Mouse (Mus musculus): ENCODE data around the gene Mageb18. TPM values are rescaled to one million over a fixed set of nuclear protein-coding genes. Genes with fewer than 3 reads are reported as not detected.
"Not testable (repeated sequence)": the region's sequence is repeated elsewhere in the genome, so short reads cannot be mapped to it uniquely, and the experiment has no call there.

Mageb18 gene
- total RNA-seq (2021): 0.23 and 0.56 TPM in 2 replicates
- long read RNA-seq, experiment 1: 0 reads
- long read RNA-seq, experiment 2: 0 reads

GRCm38 (mm10) chrX:92599472-92599871, at the start of gene Mageb18:
Mageb18 (minus strand) TSS chrX:92599572.
- no peak for DNase-seq

GRCm38 (mm10) chrX:92612788-92613187, 13.4 kb upstream of the Mageb18 start:
- DNase-seq: no peak

- DNase-seq: no peak
These were observed 11.1 kb upstream of the Mageb18 start for GRCm38 (mm10) chrX:92610466-92610865.

GRCm38 (mm10) chrX:92597324-92597723, 2.0 kb downstream of the Mageb18 start:
- peak; percentile 12 for DNase-seq

GRCm38 (mm10) chrX:92527826-92528225, 71.5 kb downstream of the Mageb18 start:
- no peak for DNase-seq

- DNase-seq: no peak
These were observed 101.1 kb downstream of the Mageb18 start for GRCm38 (mm10) chrX:92498254-92498653.

- DNase-seq: not testable (repeated sequence)
These were observed 109.7 kb downstream of the Mageb18 start, which contains the start of gene Gm5941 for GRCm38 (mm10) chrX:92489649-92490048. Gm5941 (plus strand) TSS chrX:92489949.

- no peak for DNase-seq
These were observed 134.6 kb downstream of the Mageb18 start for GRCm38 (mm10) chrX:92464773-92465172.

GRCm38 (mm10) chrX:92460496-92460895, 138.9 kb downstream of the Mageb18 start:
- DNase-seq: no peak

- DNase-seq: no peak
These were observed 212.0 kb downstream of the Mageb18 start for GRCm38 (mm10) chrX:92387384-92387783.

- DNase-seq: peak; percentile 55
These were observed 256.4 kb downstream of the Mageb18 start for GRCm38 (mm10) chrX:92342924-92343323.

- DNase-seq: no peak
These were observed 258.5 kb downstream of the Mageb18 start for GRCm38 (mm10) chrX:92340906-92341305.

GRCm38 (mm10) chrX:92339551-92339950, 259.8 kb downstream of the Mageb18 start:
- no peak for DNase-seq

GRCm38 (mm10) chrX:92333459-92333858, 265.9 kb downstream of the Mageb18 start:
- DNase-seq: no peak

GRCm38 (mm10) chrX:92323599-92323998, 275.8 kb downstream of the Mageb18 start:
- DNase-seq: no peak

GRCm38 (mm10) chrX:92280619-92281018, 318.8 kb downstream of the Mageb18 start:
- DNase-seq: no peak

Other genes with a start within 250 kb of the Mageb18 start
- gene Gm5941, start 109.6 kb downstream of the Mageb18 start, total RNA-seq (2021): not detected in 2 replicates